Comparison of ENCODE assay signal across 17 mouse cellular contexts in genomic region chr2:125484164-125484563, GRCm38 (mm10). TPM values are rescaled to one million over a fixed set of nuclear protein-coding genes. Genes with fewer than 3 reads are reported as not detected.
DNase-seq lines count a peak whose midpoint lies in the region; ATAC-seq and TF ChIP-seq lines count a peak whose summit lies in the region.
"Had no signal": no experiment of that assay in that cellular context is flagged by ENCODE, and none has a peak within 500 bp of the region (broad histone marks: within the 10 kb centered on the region; RNA-seq: fewer than 3 reads in every experiment).

No protein-coding gene starts in this region.

- no peak overlapping the region for H3K4me3 ChIP-seq in intestine, embryonic 14.5 days (ENCODE audit: low read depth, low read length)
- no peak overlapping the region for H3K4me3 ChIP-seq in intestine, postnatal 0 days (ENCODE audit: low read depth, low read length)
- H3K4me3 ChIP-seq: forebrain, embryonic 10.5 days; hindbrain, embryonic 15.5 days had no signal

- H3K4me1 ChIP-seq in intestine, embryonic 14.5 days (replicated peaks; ENCODE audit: control insufficient read depth, insufficient read depth, low read length): peaks cover 15% of the 10 kb centered on the region; the same call in 1 of the 2 replicates
- no peaks in the 10 kb centered on the region for H3K4me1 ChIP-seq in intestine, postnatal 0 days (replicated peaks; ENCODE audit: control insufficient read depth, insufficient read depth, low read length)
- H3K4me1 ChIP-seq: hindbrain, embryonic 15.5 days had no signal

- DNase-seq in intestine, embryonic 14.5 days (ENCODE audit: low spot score): peak; percentile 45
- peak; percentile 20 for DNase-seq in urinary bladder, postnatal 14 days (ENCODE audit: low spot score)
- no peak for DNase-seq in urinary bladder, postnatal 4 days (ENCODE audit: low spot score in 2 of 2)
- DNase-seq in heart, postnatal 25 days (ENCODE audit: low spot score): peak; percentile 35
- DNase-seq in adrenal gland, adult 18-20 months (ENCODE audit: low spot score in 2 of 2): no peak
- DNase-seq: adrenal gland, postnatal 10 days; cerebellum, postnatal 25 days; right cerebral cortex, adult 18-20 months had no signal

- ATAC-seq in intestine, embryonic 14.5 days (replicated peaks; ENCODE audit: low FRiP score, low TSS enrichment, low read depth): no peak
- no peak for ATAC-seq in intestine, postnatal 0 days
- ATAC-seq in megakaryocyte progenitor cell, adult 5-6 weeks (replicated peaks; ENCODE audit: poor library complexity): no peak

- H3K27ac ChIP-seq in intestine, embryonic 14.5 days (ENCODE audit: low read depth): no peak overlapping the region
- no peak overlapping the region for H3K27ac ChIP-seq in intestine, postnatal 0 days (ENCODE audit: low read depth, low read length)
- H3K27ac ChIP-seq: forebrain, embryonic 10.5 days; hindbrain, embryonic 15.5 days had no signal

- H3K4me2 ChIP-seq in intestine, embryonic 14.5 days (ENCODE audit: low read length): no peak overlapping the region
- H3K4me2 ChIP-seq in intestine, postnatal 0 days (replicated peaks; ENCODE audit: low read depth): no peak overlapping the region
- H3K4me2 ChIP-seq: hindbrain, embryonic 15.5 days; liver, embryonic 11.5 days had no signal

- no peaks in the 10 kb centered on the region for H3K9me3 ChIP-seq in intestine, embryonic 14.5 days (ENCODE audit: control insufficient read depth, low read length)
- no peaks in the 10 kb centered on the region for H3K9me3 ChIP-seq in intestine, postnatal 0 days (ENCODE audit: control insufficient read depth)
- H3K9me3 ChIP-seq: forebrain, embryonic 10.5 days; hindbrain, embryonic 15.5 days had no signal

- H3K9ac ChIP-seq in intestine, embryonic 14.5 days (ENCODE audit: low read length): no peak overlapping the region
- H3K9ac ChIP-seq in intestine, postnatal 0 days (ENCODE audit: low read depth, low read length): no peak overlapping the region
- H3K9ac ChIP-seq: hindbrain, embryonic 15.5 days had no signal

- intact Hi-C loops in heart, postnatal 25 days (cut with DNase I): loop anchor here (2.0 kb wide), 1 partner anchor 13 kb away; no protein-coding TSS in a partner anchor

- H3K27me3 ChIP-seq in intestine, embryonic 14.5 days (replicated peaks; ENCODE audit: control insufficient read depth, insufficient read depth, low read length): no peaks in the 10 kb centered on the region
- H3K27me3 ChIP-seq in intestine, postnatal 0 days (replicated peaks; ENCODE audit: control insufficient read depth, insufficient read depth, low read length): no peaks in the 10 kb centered on the region
- H3K27me3 ChIP-seq: CH12.LX; hindbrain, embryonic 15.5 days had no signal

- H3K36me3 ChIP-seq in intestine, embryonic 14.5 days (ENCODE audit: control insufficient read depth, insufficient read depth, low read length): no peaks in the 10 kb centered on the region
- no peaks in the 10 kb centered on the region for H3K36me3 ChIP-seq in intestine, postnatal 0 days (ENCODE audit: control insufficient read depth, insufficient read depth)
- H3K36me3 ChIP-seq: forebrain, embryonic 10.5 days; hindbrain, embryonic 15.5 days had no signal

- TF ChIP-seq CTCF in intestine, postnatal 0 days (IDR thresholded peaks at IDR 0.05; ENCODE audit: low read depth): no peak

RNA-seq across cellular contexts. Expression of gene Gm9913, which starts 20.7 kb away (rescaled TPM):
- polyA plus RNA-seq in intestine, embryonic 14.5 days (2014; fragmentation: Nextera tagmentation; extraction: Ambion mirVana): 0.39 and 0.66 TPM in 2 replicates
- polyA plus RNA-seq in intestine, postnatal 0 days (2015; fragmentation: Nextera tagmentation; extraction: Ambion mirVana): 0.34 and 0.39 TPM in 2 replicates
- total RNA-seq in heart, postnatal 25 days (2021): under 1 TPM; 0.08 to 0.42 TPM
- not detected in 2 replicates for total RNA-seq in megakaryocyte progenitor cell, adult 5-6 weeks (2015)
- not detected in 2 replicates for total RNA-seq in megakaryocyte progenitor cell, adult 5-6 weeks (2017)
- under 1 TPM in 1 of 2 experiments, not detected in 1; 0.16 TPM for total RNA-seq in adrenal gland, adult 18-20 months (2021)
- total RNA-seq: CH12.LX; left cerebral cortex, postnatal 25 days; megakaryocyte, adult 5-6 weeks; neutrophil, adult 5-6 weeks had no signal

RNA-seq across cellular contexts. Expression of gene Fbn1, which starts 23.6 kb away (rescaled TPM):
- polyA plus RNA-seq in intestine, embryonic 14.5 days (2014; fragmentation: Nextera tagmentation; extraction: Ambion mirVana): 41.8 and 45.1 TPM in 2 replicates
- polyA plus RNA-seq in intestine, postnatal 0 days (2015; fragmentation: Nextera tagmentation; extraction: Ambion mirVana): 9.9 and 11.2 TPM in 2 replicates
- total RNA-seq in heart, postnatal 25 days (2021): 10 to 100 TPM; 74.5 to 83.0 TPM
- 0.05 and 0.10 TPM in 2 replicates for total RNA-seq in megakaryocyte progenitor cell, adult 5-6 weeks (2015)
- total RNA-seq in megakaryocyte progenitor cell, adult 5-6 weeks (2017): 0.17 and 0.20 TPM in 2 replicates
- total RNA-seq in adrenal gland, adult 18-20 months (2021): 10 to 100 TPM; 12.8 to 35.3 TPM

Comparison
In these comparisons a context has a peak if more than half of its experiments do, and no peak if none do; other contexts are left out.
1. DNase-seq: peak in intestine, embryonic 14.5 days (single experiment), urinary bladder, postnatal 14 days (single experiment) and heart, postnatal 25 days (single experiment); none in urinary bladder, postnatal 4 days (0 of 2) and adrenal gland, adult 18-20 months (0 of 2).
2. RNA of gene Fbn1, which starts 23.6 kb away (total RNA-seq): 74.5 to 83.0 TPM in heart, postnatal 25 days and 12.8 to 35.3 TPM in adrenal gland, adult 18-20 months; 0.05 to 0.20 TPM in megakaryocyte progenitor cell, adult 5-6 weeks; every median in the first group is over 10 times any median in the second.